Mouse (Mus musculus) neural tube, embryonic 13.5 days (tissue): ENCODE measurements around the gene Ccdc136. TPM values are rescaled to one million over a fixed set of nuclear protein-coding genes. Genes with fewer than 3 reads are reported as not detected.
A peak's percentile ranks its signal among the peaks of the same experiment; 100 is the strongest.

Source experiments
- ATAC-seq: fragments of 200-750 bp; cut with Nextera tagmentation; 2 replicates; pipeline ENCODE4 v1.8.0; 2017; ENCODE audit warnings: low read depth, mild to moderate bottlenecking, moderate TSS enrichment, moderate library complexity
- H3K27ac ChIP-seq: fragments of 300-500 bp; sonication (generic); replicated peaks from 2 replicates; pipeline ENCODE4 v1.5.1; 2015; ENCODE audit warnings: moderate library complexity, mild to moderate bottlenecking, inconsistent platforms
- H3K27me3 ChIP-seq: fragments of 300-500 bp; sonication (generic); 2 replicates; pipeline ENCODE4 v1.6.1; 2015; ENCODE audit warnings: mild to moderate bottlenecking, inconsistent platforms
- H3K36me3 ChIP-seq: fragments of 300-500 bp; sonication (generic); 2 replicates; pipeline ENCODE4 v1.6.1; 2015; ENCODE audit warnings: mild to moderate bottlenecking, inconsistent platforms
- H3K4me1 ChIP-seq: fragments of 300-500 bp; sonication (generic); replicated peaks from 2 replicates; pipeline ENCODE4 v1.6.1; 2015; ENCODE audit warnings: inconsistent platforms
- H3K4me2 ChIP-seq: fragments of 300-500 bp; sonication (generic); 2 replicates; pipeline ENCODE4 v1.6.1; 2015; ENCODE audit warnings: inconsistent platforms, mild to moderate bottlenecking, moderate library complexity
- H3K4me3 ChIP-seq: fragments of 300-500 bp; sonication (generic); 2 replicates; pipeline ENCODE4 v1.5.1; 2015; ENCODE audit warnings: mild to moderate bottlenecking, inconsistent platforms
- H3K9ac ChIP-seq: fragments of 300-500 bp; sonication (generic); 2 replicates; pipeline ENCODE4 v1.6.1; 2015; ENCODE audit warnings: moderate library complexity, mild to moderate bottlenecking, inconsistent platforms
- H3K9me3 ChIP-seq: fragments of 300-500 bp; sonication (generic); 2 replicates; pipeline ENCODE4 v1.6.1; 2016; ENCODE audit warnings: inconsistent platforms
- WGBS: fragments of 180-500 bp; shearing (Covaris S2); methylation state at CpG from one replicate; pipeline ENCODE4 v1.1.7; 2015; 5-methylcytosine and 5-hydroxymethylcytosine counted together
- polyA plus RNA-seq: library from polyadenylated mRNA; unstranded; fragments of >200 nt; fragmentation: Nextera tagmentation; extraction: Ambion mirVana; gene quantifications from 2 replicates; pipeline ENCODE4 v1.2.1, GENCODE M21; 2015

Gene Ccdc136
- polyA plus RNA-seq, 1 experiment from 2014 or later: 45.5 TPM

- no peak overlapping the region for H3K27ac ChIP-seq
- no peaks in the 10 kb centered on the region for H3K9me3 ChIP-seq
- peaks cover 53% of the 10 kb centered on the region for H3K27me3 ChIP-seq
- no peak overlapping the region for H3K4me2 ChIP-seq
- H3K4me3 ChIP-seq: no peak overlapping the region
- H3K4me1 ChIP-seq: peaks cover 57% of the 10 kb centered on the region
- WGBS: 46% methylated on average over 3 of the region's 3 CpGs
- no peak for ATAC-seq
- H3K9ac ChIP-seq: no peak overlapping the region
- no peaks in the 10 kb centered on the region for H3K36me3 ChIP-seq
These were observed 36.0 kb downstream of the Ccdc136 start for GRCm38 (mm10) chr6:29432156-29432555.

- Histone ChIP-seq H3K4me2 (peak overlapping the region; percentile 71), H3K36me3 (no peaks in the 10 kb centered on the region), H3K27ac (0 out of 2 replicates have a peak overlapping the region, but pooled peaks have one; percentile 89), H3K27me3 (peaks cover 53% of the 10 kb centered on the region), H3K4me1 (peaks cover 59% of the 10 kb centered on the region), H3K9ac (peak overlapping the region; percentile 71), H3K4me3 (peak overlapping the region; percentile 49), H3K9me3 (no peaks in the 10 kb centered on the region)
- no peak for ATAC-seq
These were observed 36.5 kb downstream of the Ccdc136 start for GRCm38 (mm10) chr6:29432676-29433037.

GRCm38 (mm10) chr6:29433038-29433803 is 37.1 kb downstream of the Ccdc136 start, which contains the start of gene Flnc:
Gene Flnc (plus strand): TSS chr6:29433256.
- Histone ChIP-seq H3K4me3 (peak within 1 kb of the TSS; percentile 49), H3K9ac (peak within 1 kb of the TSS; percentile 71), H3K36me3 (no peaks in the 10 kb centered on the region), H3K4me1 (peaks cover 59% of the 10 kb centered on the region), H3K9me3 (no peaks in the 10 kb centered on the region), H3K27me3 (peaks cover 53% of the 10 kb centered on the region), H3K4me2 (peak within 1 kb of the TSS; percentile 71), H3K27ac (peak within 1 kb of the TSS; percentile 89)
- no peak for ATAC-seq
- 2% methylated on average over 71 of the region's 77 CpGs for WGBS

DNA sequence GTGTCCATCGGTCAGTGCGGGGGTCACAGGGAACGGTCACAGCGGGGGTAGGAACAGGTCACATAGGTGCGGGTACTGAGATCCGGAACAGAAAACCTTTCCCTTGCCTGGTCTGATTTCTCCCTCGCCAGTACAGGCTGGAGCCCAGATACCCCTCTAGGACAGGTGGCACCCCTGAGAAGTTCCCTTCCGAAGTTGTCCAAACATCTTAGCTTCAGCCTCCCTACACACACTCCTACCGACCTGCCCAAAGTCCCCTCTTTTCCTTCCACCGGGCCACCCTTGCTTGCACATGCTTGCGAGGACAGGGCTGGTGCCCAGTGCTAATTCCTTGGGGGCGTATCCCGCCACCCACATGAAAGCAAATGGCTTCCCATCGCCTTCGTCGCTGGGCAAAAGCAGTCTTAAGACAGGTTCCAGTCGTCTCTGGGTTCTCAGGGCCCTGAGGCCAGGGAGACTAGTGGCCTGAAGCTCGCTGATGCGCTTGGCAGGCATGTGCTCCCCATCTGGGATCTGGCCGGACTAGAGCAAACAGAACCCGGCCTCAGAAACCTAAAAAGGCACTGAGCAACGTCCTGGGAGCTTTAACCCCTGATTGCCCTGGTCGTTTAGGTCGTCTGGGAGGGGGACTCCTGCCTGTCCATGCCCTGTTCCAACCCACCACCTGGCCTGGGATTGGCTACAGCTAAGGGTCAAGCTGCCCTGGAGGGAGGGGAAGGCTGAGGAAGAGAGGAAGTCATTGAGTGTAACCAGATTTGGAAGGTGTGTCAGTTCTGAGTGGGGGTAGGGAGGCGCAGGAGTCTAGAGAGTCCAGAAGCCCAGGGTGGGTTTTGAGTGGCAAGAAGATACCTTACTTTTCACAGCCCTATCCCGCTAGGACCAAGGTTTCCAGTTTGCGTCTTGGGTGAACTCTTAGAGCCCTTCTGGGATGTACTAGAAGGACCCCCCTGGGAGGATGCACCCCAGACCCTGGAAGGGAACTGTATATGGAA is 38.0 kb downstream of the Ccdc136 start:
- Histone ChIP-seq H3K36me3 (no peaks in the 10 kb centered on the region), H3K27me3 (peaks cover 53% of the 10 kb centered on the region), H3K4me1 (peaks cover 59% of the 10 kb centered on the region), H3K27ac (peak overlapping the region; percentile 89), H3K4me2 (peak overlapping the region; percentile 71), H3K9me3 (no peaks in the 10 kb centered on the region), H3K4me3 (peak overlapping the region; percentile 49), H3K9ac (peak overlapping the region; percentile 71)
- 7% methylated on average over 27 of the region's 27 CpGs for WGBS
- no peak for ATAC-seq

- peaks cover 59% of the 10 kb centered on the region for H3K4me1 ChIP-seq
- ATAC-seq: peak; percentile 63
- H3K27ac ChIP-seq: peak overlapping the region; percentile 89
- WGBS: 2% methylated on average over 12 of the region's 13 CpGs
- no peaks in the 10 kb centered on the region for H3K9me3 ChIP-seq
- H3K36me3 ChIP-seq: no peaks in the 10 kb centered on the region
- H3K4me3 ChIP-seq: peak overlapping the region; percentile 49
- H3K4me2 ChIP-seq: peak overlapping the region; percentile 71
- peaks cover 50% of the 10 kb centered on the region for H3K27me3 ChIP-seq
- H3K9ac ChIP-seq: peak overlapping the region; percentile 71
These were observed 39.0 kb downstream of the Ccdc136 start for GRCm38 (mm10) chr6:29434911-29435691.

DNA sequence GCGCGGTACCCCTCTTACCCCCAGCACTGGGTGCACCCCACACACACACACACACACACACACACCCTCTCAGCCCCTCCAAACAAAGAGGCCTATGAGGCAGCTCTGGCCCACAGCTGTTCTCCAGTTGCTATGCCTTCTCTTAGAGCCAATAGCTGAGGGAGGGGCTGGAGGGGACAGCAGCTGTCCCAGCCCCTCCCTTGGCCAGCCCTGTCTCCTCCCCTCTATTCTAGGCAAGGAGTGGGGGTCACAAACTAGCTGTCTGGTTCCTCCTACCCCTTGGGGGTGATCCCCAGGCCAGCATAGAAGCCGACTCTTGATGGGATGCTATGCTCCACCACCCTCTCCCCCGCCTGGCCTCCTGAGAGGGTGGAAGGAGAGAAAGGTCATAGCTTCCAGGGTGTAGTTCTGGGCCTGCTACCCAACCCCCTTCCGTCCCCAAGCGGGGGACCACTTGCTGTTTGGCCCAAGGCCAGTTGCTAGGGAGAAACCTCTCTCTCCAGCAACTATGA is 39.9 kb downstream of the Ccdc136 start:
- no peaks in the 10 kb centered on the region for H3K36me3 ChIP-seq
- peak overlapping the region; percentile 49 for H3K4me3 ChIP-seq
- H3K9ac ChIP-seq: peak overlapping the region; percentile 71
- peaks cover 42% of the 10 kb centered on the region for H3K27me3 ChIP-seq
- ATAC-seq: peak; percentile 76
- WGBS: 2% methylated on average over 6 of the region's 6 CpGs
- no peaks in the 10 kb centered on the region for H3K9me3 ChIP-seq
- peaks cover 59% of the 10 kb centered on the region for H3K4me1 ChIP-seq
- H3K4me2 ChIP-seq: peak overlapping the region; percentile 71
- peak overlapping the region; percentile 89 for H3K27ac ChIP-seq

GRCm38 (mm10) chr6:29436461-29436934 is 40.4 kb downstream of the Ccdc136 start:
- no peaks in the 10 kb centered on the region for H3K36me3 ChIP-seq
- peak overlapping the region; percentile 89 for H3K27ac ChIP-seq
- peaks cover 39% of the 10 kb centered on the region for H3K27me3 ChIP-seq
- ATAC-seq: peak; percentile 60
- peak overlapping the region; percentile 71 for H3K9ac ChIP-seq
- WGBS: 4% methylated on average over 11 of the region's 11 CpGs
- peak overlapping the region; percentile 71 for H3K4me2 ChIP-seq
- H3K4me3 ChIP-seq: peak overlapping the region; percentile 49
- no peaks in the 10 kb centered on the region for H3K9me3 ChIP-seq
- peaks cover 56% of the 10 kb centered on the region for H3K4me1 ChIP-seq

- no peak overlapping the region for H3K9ac ChIP-seq
- ATAC-seq: no peak
- H3K4me1 ChIP-seq: peaks cover 31% of the 10 kb centered on the region
- H3K27me3 ChIP-seq: peaks cover 11% of the 10 kb centered on the region
- 83% methylated on average over 4 of the region's 4 CpGs for WGBS
- H3K4me2 ChIP-seq: no peak overlapping the region
- H3K4me3 ChIP-seq: no peak overlapping the region
- 0 out of 2 replicates have a peak, but pooled peaks cover 10% of the 10 kb centered on the region for H3K36me3 ChIP-seq
- H3K27ac ChIP-seq: no peak overlapping the region
- no peaks in the 10 kb centered on the region for H3K9me3 ChIP-seq
These were observed 43.1 kb downstream of the Ccdc136 start for GRCm38 (mm10) chr6:29439251-29439650.

DNA sequence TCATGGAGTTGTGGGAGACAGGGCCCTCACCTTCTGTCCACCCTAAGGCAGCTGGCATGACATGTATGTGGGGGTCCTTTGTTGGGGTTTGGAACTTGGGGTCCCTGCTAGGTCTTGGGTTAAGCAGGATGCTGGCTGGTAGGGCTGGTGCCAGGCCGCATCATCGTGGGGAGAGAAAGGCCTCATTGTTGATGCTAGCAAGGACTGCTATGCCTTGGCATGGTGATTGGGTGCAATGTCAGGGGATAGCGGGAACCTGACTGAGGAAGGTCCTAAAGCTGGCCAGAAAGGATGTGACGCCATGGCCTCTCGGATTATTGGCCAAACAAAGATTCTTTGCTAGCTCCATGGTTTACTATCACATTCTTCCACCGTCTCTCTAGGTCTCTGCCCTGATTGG is 43.7 kb downstream of the Ccdc136 start:
- Histone ChIP-seq H3K27ac (no peak overlapping the region), H3K27me3 (peaks cover 6% of the 10 kb centered on the region), H3K4me2 (no peak overlapping the region), H3K4me3 (no peak overlapping the region), H3K36me3 (0 out of 2 replicates have a peak, but pooled peaks cover 10% of the 10 kb centered on the region), H3K4me1 (peaks cover 25% of the 10 kb centered on the region), H3K9ac (no peak overlapping the region), H3K9me3 (no peaks in the 10 kb centered on the region)
- WGBS: 86% methylated on average over 6 of the region's 6 CpGs
- no peak for ATAC-seq

- Histone ChIP-seq H3K27ac (no peak overlapping the region), H3K36me3 (peaks cover 45% of the 10 kb centered on the region), H3K4me2 (no peak overlapping the region), H3K9ac (no peak overlapping the region), H3K27me3 (no peaks in the 10 kb centered on the region), H3K9me3 (no peaks in the 10 kb centered on the region), H3K4me1 (no peaks in the 10 kb centered on the region), H3K4me3 (no peak overlapping the region)
- ATAC-seq: no peak
- 70% methylated on average over 11 of the region's 11 CpGs for WGBS
These were observed 48.7 kb downstream of the Ccdc136 start for GRCm38 (mm10) chr6:29444773-29445172.

- Histone ChIP-seq H3K4me1 (no peaks in the 10 kb centered on the region), H3K27ac (no peak overlapping the region), H3K9ac (no peak overlapping the region), H3K4me2 (no peak overlapping the region), H3K27me3 (no peaks in the 10 kb centered on the region), H3K36me3 (peaks cover 45% of the 10 kb centered on the region), H3K4me3 (no peak overlapping the region), H3K9me3 (no peaks in the 10 kb centered on the region)
- WGBS: 95% methylated on average over 7 of the region's 7 CpGs
- ATAC-seq: no peak
These were observed 49.2 kb downstream of the Ccdc136 start for GRCm38 (mm10) chr6:29445354-29445753.
